Comparison of ENCODE assay signal across 27 mouse cellular contexts in the genomic region with DNA sequence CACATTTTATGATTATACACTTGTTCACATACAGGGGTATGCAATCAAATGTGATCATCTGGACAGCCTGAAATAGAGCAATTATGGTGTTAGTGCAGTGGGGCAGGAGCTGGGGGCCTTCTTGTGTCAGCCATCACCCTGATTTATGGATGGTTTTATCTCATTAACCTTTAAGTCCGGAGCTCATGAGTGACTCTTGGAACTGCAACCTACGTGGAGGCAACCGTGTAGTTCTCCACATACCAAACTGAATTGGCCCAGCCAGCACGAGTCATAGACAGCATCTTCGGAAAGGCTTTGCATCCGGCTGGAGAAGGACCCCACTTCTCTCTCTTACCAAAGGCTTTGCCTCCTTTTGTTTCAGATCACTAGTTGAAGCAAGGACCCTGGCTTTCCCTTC.
"Had no signal": no experiment of that assay in that cellular context is flagged by ENCODE, and none has a peak within 500 bp of the region (broad histone marks: within the 10 kb centered on the region; RNA-seq: fewer than 3 reads in every experiment).

No protein-coding gene starts in this region.

- ATAC-seq: inflammation-experienced regulatory T-cells, adult 6 months; intestine, embryonic 15.5 days; liver, embryonic 12.5 days had no signal

- H3K9me3 ChIP-seq: heart, embryonic 13.5 days; heart, embryonic 15.5 days; hindbrain, embryonic 13.5 days; hindbrain, embryonic 15.5 days; intestine, embryonic 15.5 days; limb, embryonic 13.5 days; limb, embryonic 15.5 days; liver, embryonic 12.5 days had no signal

- DNase-seq: gastrocnemius, postnatal 14 days; gastrocnemius, postnatal 36 days; heart, adult 11 months; heart, adult 2 months; heart, postnatal 14 days; heart, postnatal 36 days; kidney, adult 11 months; kidney, adult 2 months; kidney, adult 9 months; kidney, postnatal 14 days; kidney, postnatal 36 days; layer of hippocampus, adult 9-11 months; layer of hippocampus, postnatal 36 days; left cerebral cortex, postnatal 4 days had no signal

- H3K4me2 ChIP-seq: heart, embryonic 11.5 days; heart, embryonic 13.5 days; heart, embryonic 15.5 days; hindbrain, embryonic 13.5 days; hindbrain, embryonic 15.5 days; intestine, embryonic 15.5 days; kidney, embryonic 15.5 days; limb, embryonic 13.5 days; limb, embryonic 15.5 days; liver, embryonic 12.5 days had no signal

- H3K27me3 ChIP-seq: heart, embryonic 13.5 days; heart, embryonic 15.5 days; hindbrain, embryonic 13.5 days; hindbrain, embryonic 15.5 days; intestine, embryonic 15.5 days; kidney, embryonic 15.5 days; limb, embryonic 13.5 days; limb, embryonic 15.5 days; liver, embryonic 12.5 days had no signal

- H3K27ac ChIP-seq: heart, adult 2 months; heart, embryonic 13.5 days; heart, embryonic 15.5 days; hindbrain, embryonic 13.5 days; hindbrain, embryonic 15.5 days; intestine, embryonic 15.5 days; kidney, embryonic 15.5 days; kidney, postnatal 0 days; limb, embryonic 13.5 days; limb, embryonic 15.5 days; liver, embryonic 12.5 days; liver, embryonic 14.5 days had no signal

- H3K36me3 ChIP-seq: heart, embryonic 13.5 days; heart, embryonic 15.5 days; hindbrain, embryonic 13.5 days; hindbrain, embryonic 15.5 days; intestine, embryonic 15.5 days; kidney, embryonic 15.5 days; limb, embryonic 13.5 days; limb, embryonic 15.5 days; liver, embryonic 12.5 days had no signal

- H3K4me3 ChIP-seq: heart, adult 2 months; heart, embryonic 13.5 days; heart, embryonic 15.5 days; hindbrain, embryonic 13.5 days; hindbrain, embryonic 15.5 days; intestine, embryonic 15.5 days; kidney, embryonic 15.5 days; limb, embryonic 13.5 days; limb, embryonic 15.5 days; liver, embryonic 12.5 days had no signal

- H3K4me1 ChIP-seq: hindbrain, embryonic 13.5 days; hindbrain, embryonic 15.5 days had no signal

- H3K9ac ChIP-seq: heart, embryonic 13.5 days; heart, embryonic 15.5 days; hindbrain, embryonic 13.5 days; hindbrain, embryonic 15.5 days; intestine, embryonic 15.5 days; kidney, embryonic 15.5 days; limb, embryonic 13.5 days; limb, embryonic 15.5 days; liver, embryonic 12.5 days; liver, embryonic 14.5 days had no signal
